Mouse (Mus musculus) left cerebral cortex, adult 11 months (tissue): ENCODE measurements around the gene Mfn1.

Experiments used
- DNase-seq: peaks from one replicate; pipeline ENCODE4 v3.0.0; 2022; ENCODE audit warnings: low spot score

Mfn1 gene

DNA sequence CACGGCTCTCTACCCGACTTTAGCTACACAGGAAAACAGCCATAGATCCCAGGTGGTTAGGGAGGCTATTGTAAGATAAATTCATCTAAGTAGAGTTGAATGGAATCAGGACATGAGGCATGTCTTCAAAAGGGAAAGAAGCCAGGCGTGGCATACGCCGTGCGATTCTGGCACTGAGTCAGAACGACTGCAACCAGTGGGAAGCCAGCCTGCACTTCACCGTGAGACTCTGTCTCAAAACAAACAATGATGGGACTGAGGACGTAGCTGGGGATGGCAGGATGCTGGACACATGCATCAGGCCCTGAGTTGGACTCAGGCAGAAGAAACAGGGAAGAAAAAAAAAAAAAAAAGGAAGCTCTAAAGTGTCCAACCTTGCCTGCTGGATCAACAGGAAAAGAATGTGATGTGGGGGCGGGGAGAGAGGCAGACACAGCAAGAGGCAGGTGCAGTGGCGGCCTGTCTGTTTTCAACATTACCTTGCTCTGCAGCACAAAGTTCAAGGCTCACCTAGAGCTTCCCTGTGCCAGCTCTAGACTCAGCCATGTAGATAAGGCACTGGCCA lies 82.4 kb downstream of the Mfn1 start:
- no peak for DNase-seq

DNA sequence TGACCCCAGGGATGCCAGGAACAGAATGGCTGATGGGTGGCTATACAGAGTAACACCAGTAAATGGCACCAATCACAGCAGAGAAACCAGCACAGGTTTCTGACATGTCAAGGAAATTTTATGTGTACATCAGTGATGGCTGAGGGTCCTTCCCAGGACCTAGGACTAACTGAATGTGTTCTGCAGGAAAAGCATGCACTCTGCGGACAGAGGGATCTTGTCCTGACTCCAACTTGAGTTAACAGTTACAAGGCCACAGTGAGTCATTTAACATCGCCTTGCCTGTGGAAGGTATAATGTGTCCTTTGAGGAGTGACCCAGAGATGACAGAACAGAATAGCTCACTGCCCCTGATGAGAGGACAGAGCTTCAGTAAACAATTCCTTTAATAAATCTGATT lies 85.5 kb downstream of the Mfn1 start:
- DNase-seq, result no peak

DNA sequence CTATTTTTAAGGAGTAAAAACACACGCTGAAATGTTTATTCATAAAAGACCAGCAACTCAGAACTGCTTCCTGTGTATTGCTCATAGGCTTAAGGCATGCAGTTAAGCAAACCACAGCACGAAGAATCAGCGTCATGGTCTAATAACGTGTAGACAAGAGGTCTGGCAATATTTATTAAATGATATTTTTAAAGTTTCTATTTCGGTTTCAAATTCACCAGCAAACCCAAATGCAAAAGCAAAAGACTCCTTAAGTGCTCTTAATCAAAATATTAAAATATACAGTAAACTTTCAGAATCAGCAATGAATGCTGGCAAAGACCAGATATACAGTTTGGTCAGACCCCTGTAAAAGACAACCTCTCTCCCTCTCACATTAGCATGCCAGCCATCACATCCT lies 86.1 kb downstream of the Mfn1 start:
- DNase-seq, result no peak

DNA sequence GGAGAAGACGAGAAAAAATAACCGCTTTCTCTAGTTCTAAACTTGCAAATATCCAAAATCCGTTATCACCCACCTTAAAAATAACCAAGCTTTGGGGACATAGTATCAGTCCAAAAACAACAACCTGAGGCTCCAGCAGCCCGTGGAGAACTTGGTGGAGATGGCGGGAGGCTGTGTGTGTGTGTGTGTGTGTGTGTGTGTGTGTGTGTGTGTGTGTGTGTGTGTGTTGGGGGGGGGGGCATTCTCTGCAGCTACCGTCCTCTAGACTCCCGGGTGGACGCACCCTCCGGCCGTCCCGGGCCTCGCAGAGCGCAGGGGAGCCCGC lies 86.7 kb downstream of the Mfn1 start:
- DNase-seq, result no peak

DNA sequence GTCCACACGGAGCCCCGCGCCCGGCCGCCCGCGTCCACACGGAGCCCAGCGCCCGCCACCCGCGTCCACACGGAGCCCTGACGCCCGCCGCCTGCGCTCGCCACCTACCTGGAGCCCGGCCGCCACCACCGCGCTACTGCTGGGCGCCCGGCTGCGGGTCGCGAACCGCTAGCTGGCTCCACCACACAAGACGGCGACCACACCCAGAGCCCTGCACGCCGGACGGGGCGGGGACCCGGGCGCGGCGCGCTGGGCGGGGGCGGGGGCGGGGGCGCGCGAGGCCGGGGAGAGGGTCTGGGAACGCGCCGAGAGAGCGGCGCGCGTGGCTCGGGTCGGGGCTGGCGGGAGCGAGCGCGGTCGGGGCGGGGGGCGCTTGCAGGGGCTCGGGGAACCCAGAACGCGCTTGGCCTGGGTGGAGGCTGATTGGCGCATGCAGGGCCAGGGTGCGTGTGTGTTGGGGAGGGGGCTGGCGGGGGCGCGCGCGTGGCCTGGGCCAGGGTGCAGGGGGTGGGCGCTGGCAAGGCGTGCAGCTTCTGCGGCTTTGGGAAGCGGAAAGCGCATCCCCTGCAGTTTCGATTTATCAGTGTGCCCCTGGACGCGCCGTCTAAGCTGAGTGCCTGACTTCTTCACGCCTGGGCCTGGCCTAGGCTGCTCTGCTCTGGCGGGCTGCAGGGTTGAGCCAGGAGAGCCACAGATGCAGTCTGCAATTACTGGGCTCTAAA lies 87.2 kb downstream of the Mfn1 start, which contains the start of gene Gnb4:
Gene Gnb4 (minus strand): TSS at position 255 of the 722 bp plus-strand sequence.
- DNase-seq, result no peak

DNA sequence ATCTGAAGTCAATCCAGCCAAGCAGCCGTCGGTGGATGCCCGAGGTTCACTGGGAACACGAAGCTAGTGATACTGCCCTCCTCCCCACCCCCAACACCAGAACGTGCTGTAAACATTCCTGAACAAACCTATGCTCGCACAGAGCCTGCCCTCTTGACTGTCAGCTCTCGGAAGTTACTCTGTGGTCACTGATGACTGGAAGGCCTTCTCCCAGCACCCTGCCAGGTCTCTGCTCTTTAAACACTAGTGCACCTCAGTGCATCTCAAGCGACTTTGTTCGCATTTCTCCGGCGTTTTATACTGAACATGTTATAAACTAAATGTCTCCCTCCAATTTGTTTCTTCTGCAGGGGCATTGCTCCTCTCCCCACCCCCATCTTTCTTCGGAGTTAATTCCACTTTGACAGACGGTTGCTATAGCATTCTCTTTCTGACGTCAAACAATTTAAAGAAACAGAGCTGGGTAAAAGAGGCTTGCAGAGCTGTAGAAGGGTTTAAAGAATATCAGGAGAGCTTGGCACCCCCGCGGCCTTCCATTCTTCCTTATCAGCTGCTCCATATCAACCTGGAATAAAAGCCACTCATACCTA lies 87.9 kb downstream of the Mfn1 start:
- no peak for DNase-seq

DNA sequence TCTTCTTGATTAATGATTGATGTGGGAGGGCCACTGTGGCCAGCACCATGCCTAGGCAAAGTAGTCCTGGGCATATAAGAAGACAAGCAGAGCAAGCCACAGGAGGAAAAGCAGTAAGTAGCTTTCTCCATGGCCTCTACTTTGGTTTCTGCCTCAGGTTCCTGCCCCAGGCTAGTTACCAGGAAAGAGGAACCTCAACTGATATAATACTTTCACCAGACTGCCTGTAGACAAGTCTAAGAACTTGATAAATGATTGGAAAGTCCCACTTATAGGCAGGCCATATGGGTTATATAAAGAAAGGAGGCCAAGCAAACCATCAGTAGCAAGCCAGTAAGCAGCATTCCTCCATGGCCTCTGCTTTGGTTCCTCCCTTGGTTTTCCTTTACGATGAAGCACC lies 92.4 kb downstream of the Mfn1 start:
- DNase-seq, result no peak

DNA sequence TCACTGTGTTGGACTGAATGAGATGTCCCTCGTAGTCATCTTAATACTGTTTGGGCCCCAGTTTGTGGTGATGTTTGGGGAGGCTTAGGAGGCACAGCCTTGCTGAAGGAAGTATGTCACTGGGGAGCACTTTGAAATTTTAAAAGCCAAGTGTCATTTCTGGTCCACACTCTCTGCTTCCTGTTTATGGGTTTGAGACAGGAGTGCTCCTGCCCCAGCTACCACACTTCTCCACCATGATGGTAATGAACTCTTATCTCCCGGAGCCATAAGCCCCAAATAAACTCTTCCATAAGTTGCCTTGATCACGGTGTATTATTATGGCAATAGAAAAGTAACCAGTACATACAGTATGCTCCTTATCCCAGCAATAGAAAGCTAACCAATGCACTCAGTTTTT lies 92.8 kb downstream of the Mfn1 start:
- no peak for DNase-seq

DNA sequence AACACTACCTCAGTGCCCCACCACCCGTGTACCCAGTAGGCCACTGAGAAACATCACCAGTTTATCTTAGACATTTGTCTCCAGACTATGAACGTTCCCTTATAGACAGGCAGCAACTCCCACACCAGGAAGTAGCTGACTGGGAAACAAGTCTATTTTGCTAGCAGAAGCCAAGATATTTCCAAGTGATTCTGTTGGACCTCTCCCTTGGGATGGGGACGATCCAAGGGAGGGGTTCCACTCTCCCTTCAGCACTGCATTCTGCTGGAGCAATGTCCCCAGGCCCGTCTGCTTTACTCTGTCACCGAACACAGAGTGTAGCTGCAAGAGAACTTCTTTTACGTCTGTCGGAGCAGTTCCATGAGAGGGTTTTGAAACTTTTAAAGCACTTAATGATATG lies 98.9 kb downstream of the Mfn1 start:
- DNase-seq, result no peak
